Mouse (Mus musculus) embryo, embryonic 9.5 days (tissue): ENCODE results near the gene Mmp2.
A peak's percentile ranks its signal among the peaks of the same experiment; 100 is the strongest.
"Not testable (repeated sequence)": the region's sequence is repeated elsewhere in the genome, so short reads cannot be mapped to it uniquely, and the experiment has no call there.

Experiments used
- DNase-seq: peaks from one replicate; pipeline ENCODE4 v3.0.0-alpha.2; 2017; ENCODE audit errors: extremely low spot score

Mmp2 gene

GRCm38 (mm10) chr8:92827243-92828034, at the start of gene Mmp2:
Gene Mmp2, plus strand, starts transcription at chr8:92827291.
- DNase-seq: peak; percentile 78

- no peak for DNase-seq
Measured at GRCm38 (mm10) chr8:92780976-92781375, 46.1 kb upstream of the Mmp2 start.

GRCm38 (mm10) chr8:92783906-92784610, 43.0 kb upstream of the Mmp2 start:
- no peak for DNase-seq

GRCm38 (mm10) chr8:92790835-92791234, 36.3 kb upstream of the Mmp2 start:
- no peak for DNase-seq

GRCm38 (mm10) chr8:92791999-92792398, 35.1 kb upstream of the Mmp2 start:
- DNase-seq: not testable (repeated sequence)

GRCm38 (mm10) chr8:92793852-92794580, 33.1 kb upstream of the Mmp2 start:
- DNase-seq: no peak

DNA sequence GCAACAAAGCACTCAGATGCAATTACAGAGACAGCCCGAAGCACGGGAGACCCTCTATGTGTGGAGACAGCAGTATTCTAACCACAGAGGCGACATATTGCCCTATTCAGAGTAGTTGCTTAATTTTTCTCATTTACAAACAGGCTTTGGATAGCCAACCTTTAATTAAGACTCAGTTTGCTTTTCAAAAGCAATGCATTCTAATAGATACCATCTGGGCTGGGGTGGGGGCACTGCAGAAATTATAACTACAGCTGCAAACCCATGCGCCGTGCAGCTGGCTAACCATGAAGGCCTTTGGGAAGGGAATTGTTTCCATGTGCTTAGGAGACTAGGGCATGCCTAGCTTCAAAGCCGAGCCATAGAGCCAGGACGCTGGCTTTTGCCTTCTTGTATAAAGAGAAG, 29.6 kb upstream of the Mmp2 start:
- DNase-seq: no peak

DNA sequence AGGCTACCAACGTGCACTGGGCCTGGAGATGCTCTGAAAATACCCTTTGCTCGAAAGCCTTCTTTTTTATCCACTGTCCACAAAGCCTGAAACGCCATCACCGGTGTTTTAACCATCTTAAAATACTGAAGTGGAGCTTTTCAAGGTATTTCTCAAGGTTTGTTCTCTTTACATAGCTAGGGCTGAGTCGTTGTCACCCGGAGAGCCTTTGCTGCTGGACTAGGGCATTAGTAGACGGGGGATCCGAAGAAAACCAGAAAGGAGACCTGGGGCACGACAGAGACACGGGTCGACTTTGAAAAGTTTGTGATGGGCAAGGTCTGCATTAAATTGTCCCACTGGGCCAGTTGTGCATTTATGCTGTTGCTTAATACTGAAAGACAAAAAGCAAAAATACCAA, 27.7 kb upstream of the Mmp2 start:
- no peak for DNase-seq

- DNase-seq: no peak
Measured at GRCm38 (mm10) chr8:92801231-92801630, 25.9 kb upstream of the Mmp2 start.

DNA sequence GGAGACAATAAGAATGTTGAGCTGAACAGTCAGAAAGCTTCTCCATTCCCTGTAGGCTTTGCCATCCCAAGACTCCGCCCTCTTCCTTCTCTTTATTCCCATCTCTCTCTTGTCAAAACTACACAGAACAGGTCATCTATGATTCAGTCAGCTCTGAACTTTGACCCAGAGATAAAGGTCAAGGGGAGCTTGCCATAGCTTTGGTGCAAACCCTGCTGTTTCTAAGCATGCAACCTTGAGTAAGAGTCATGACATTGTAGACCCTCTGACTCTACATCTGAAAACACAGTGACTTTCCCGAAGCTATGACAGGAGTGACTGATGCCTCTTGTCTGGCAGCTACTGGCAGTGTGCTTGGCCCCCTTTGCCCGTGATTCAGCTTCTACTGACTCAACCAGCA, 24.5 kb upstream of the Mmp2 start:
- no peak for DNase-seq

DNA sequence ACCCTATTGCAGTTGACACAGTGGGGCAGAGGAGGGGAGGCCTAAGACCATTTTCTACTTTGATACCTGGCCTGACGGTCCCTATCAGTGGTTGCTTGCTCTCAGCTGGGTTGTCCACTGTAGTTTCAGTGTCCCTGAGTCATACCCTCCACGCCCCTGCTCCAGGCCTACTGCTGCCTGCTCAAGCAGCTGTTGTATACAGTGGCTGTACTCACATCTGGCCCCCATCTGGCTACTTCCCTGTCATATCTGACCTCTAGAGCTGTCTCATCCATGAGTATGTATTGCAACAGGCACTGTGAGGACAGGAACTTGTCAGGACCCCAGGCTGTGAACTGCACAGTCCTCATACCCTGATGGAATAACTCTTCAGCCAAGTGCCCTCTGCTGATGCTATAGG, 14.3 kb upstream of the Mmp2 start:
- no peak for DNase-seq

DNA sequence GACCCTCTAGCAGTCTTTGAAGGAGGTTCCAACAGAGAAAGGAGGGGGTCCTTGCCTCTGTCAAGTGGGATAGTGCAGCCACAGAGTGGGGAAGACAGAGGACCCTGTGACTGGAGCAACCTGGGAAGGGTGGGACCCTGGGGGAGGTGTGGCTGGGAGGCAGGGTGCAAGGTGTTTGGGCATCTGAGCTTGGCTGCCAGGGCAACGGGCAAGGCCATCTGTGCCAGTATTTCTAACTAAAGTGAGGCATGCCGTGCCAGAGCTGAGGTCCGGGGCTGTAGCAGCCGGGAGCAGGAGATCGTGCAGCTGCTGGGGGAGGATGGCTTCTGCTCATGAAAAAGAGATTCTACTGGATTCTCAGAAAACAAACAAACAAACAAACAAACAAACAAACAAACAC, 11.4 kb upstream of the Mmp2 start:
- DNase-seq: no peak

DNA sequence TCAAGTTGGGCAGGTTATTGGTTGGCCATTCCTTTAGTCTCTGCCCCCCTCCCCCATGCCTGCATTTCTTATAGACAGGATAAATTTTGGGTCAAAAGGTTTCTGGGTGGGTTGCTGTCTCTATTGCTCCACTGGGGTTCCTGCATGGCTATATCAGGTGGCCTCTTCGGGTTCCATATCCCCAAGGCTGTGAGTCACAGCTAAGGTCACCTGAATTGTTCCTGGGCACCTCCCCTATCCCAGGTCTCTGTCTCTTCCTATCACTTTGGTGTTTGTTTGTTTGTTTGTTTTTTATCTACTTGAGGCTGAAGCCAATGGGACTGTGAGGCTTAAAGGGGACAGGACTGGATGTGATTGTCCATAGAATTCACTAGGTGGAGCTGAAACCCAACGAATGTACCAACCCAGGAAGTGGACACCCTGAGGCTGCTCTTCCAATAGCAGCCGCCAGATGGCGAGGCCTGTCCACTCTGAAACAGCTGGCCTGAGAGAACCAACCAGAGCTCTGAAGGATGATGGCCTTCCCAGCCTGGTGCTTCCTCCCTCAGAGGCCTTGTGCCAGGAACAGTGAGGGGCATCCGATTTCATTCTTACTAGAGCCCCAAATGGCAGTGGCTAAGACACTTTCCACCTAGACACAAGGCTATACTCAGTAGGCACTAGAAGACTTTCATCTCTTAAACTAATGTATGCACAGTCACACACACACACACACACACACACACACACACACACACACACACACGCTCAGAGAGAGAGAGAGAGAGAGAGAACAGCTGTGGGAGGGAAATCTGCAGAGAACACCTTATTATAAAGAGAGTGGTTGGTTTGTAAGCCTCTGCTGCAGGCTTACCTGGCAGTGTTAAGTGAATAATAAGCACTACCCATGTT, 8.9 kb upstream of the Mmp2 start:
- DNase-seq: peak; percentile 89

DNA sequence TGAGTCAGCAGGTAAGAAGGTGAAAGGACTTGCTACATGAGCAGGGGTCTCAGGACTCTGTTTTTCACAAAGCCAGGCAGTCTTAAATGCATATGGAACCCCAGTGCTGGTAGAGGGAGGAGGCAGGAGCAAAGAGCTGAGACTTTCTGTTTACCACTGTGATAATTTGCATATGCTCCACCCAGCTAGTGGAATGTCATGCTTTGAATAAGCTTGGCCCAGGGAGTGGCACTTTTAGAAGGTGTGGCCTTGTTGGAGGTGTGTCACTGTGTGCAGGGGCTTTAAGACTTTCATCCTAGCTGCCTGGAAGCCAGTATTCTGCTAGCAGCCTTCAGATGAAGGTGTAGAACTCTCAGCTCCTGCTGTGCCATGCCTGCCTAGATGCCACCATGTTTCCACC, 5.9 kb upstream of the Mmp2 start:
- no peak for DNase-seq

- no peak for DNase-seq
Measured at GRCm38 (mm10) chr8:92822386-92822785, 4.7 kb upstream of the Mmp2 start.

- DNase-seq: no peak
Measured at GRCm38 (mm10) chr8:92825991-92826390, 1.1 kb upstream of the Mmp2 start.

DNA sequence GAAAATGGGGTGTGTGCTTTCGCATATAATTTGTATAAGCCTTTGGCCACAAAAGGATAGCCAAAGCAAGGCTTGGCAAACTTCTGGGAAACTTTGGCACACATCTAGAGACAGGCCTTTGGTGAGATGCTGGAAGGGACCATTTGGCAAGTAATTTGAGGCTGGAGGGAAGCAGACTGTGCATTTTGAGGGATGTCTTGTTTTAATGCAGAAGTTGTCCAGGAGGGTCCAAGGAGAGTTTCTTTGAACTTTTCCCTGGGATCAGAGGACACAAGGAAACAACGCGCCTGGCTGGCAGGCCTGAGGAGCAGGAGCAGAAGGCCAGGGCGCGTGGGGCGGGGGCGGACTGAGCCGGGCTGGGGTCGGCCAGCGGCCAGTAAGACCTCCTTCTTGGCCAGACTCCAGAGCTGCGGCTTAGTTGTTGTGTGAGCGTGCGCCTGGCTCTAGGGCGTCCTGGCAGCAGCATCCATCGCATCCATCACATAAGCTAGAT, 1.2 kb downstream of the Mmp2 start:
- peak; percentile 41 for DNase-seq

GRCm38 (mm10) chr8:92834065-92834731, 7.1 kb downstream of the Mmp2 start:
- DNase-seq: no peak

GRCm38 (mm10) chr8:92834786-92835500, 7.9 kb downstream of the Mmp2 start:
- DNase-seq: no peak

GRCm38 (mm10) chr8:92835901-92836300, 8.8 kb downstream of the Mmp2 start:
- no peak for DNase-seq
